Mouse (Mus musculus) heart, postnatal 36 days (tissue): ENCODE results near the gene Gbp9. TPM values are rescaled to one million over a fixed set of nuclear protein-coding genes. Genes with fewer than 3 reads are reported as not detected.
"Not testable (repeated sequence)": the region's sequence is repeated elsewhere in the genome, so short reads cannot be mapped to it uniquely, and the experiment has no call there.

Experiments used
- DNase-seq, 2 experiments: peaks; one replicate each; pipeline ENCODE4 v3.0.0; 2021 to 2022
- intact Hi-C: fragments of 180-260 bp; cut with DNase I; formaldehyde crosslinking; loops from one replicate; pipeline ENCODE4 v1.15.1; 2025
- total RNA-seq, 2 experiments: library from RNA; stranded (reverse); gene quantifications; 2 replicates each; pipeline ENCODE4 v1.2.3; 2021

Gbp9 gene
- total RNA-seq, 2 experiments from 2014 or later = 9.9 to 11.0 TPM

GRCm38 (mm10) chr5:105063321-105063720 is 76.0 kb downstream of the Gbp9 start:
- DNase-seq = no peak

GRCm38 (mm10) chr5:105062403-105062802 is 76.9 kb downstream of the Gbp9 start:
- intact Hi-C loops, DNase-seq: not testable (repeated sequence)

More at GRCm38 (mm10) chr5:105063321-105063720, 76.0 kb downstream of the Gbp9 start:
- intact Hi-C loops = no loop called here

GRCm38 (mm10) chr5:105060224-105060623 is 79.1 kb downstream of the Gbp9 start:
- intact Hi-C loops = no loop called here
- no peak for DNase-seq

DNA sequence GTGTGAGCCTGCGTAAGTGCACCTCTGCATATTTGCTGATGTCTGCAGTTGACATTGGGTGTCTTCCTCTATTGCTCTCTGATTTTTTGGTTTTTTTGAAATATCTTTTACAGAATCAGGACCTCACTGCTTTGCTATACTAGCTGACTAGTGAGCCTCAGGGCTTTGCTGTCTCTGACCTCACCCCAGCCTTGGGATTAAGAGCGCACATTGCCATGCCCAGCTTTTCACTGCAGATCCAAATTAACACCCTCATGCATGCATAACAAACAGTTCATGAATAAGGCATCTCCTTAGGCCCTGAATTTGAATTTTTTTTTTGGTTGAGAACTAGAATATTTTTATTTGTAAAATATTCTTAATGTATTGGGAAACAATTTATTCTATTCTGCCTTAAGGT is 84.1 kb downstream of the Gbp9 start:
- DNase-seq = no peak
- intact Hi-C loops = no loop called here

DNA sequence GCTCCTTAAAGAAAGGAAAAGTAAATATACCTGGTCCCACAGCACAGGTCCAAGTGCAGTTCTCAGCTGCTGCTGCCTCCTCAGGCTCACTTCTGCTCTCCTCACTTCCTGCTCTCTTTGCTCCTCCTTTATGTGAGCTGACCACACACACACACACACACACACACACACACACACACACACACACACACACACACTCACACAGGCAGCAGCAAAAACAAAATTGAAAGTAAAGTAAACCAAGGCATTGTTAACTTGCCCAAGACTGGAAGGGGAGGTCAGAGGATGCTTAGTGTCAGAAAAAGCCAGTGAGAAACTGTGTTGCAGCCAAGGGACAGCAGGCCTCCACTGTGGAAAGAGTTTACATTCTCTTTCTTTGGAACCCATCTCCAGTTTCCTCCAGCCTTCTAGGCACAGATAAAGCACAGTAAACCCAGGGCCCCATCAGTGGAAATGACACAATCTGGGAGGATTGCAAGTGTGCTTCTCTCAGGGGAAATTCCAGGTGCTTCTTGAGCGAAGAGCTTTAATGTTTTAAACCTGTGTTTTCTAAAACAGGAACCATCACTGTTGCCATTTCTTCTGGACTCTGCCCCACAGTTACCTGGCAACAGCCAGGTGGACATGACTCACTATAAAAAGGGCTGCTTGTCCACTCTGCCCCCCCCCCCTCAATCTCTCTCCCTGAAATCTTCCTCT is 85.7 kb downstream of the Gbp9 start:
- intact Hi-C loops, DNase-seq: not testable (repeated sequence)

GRCm38 (mm10) chr5:105032362-105032761 is 107.0 kb downstream of the Gbp9 start:
- intact Hi-C loops = no loop called here
- DNase-seq = no peak

Other genes with a start within 250 kb of the Gbp9 start
- under 1 TPM; 0.08 to 0.30 TPM for gene Abcg3, start 156.8 kb downstream of the Gbp9 start, total RNA-seq
- under 1 TPM; 0.11 to 0.19 TPM for gene Gbp8, start within 50 bp of the Gbp9 start, total RNA-seq
- 10 to 100 TPM in 1 of 2 experiments, 1 to 10 TPM in 1; 9.0 to 10.6 TPM for gene Gbp4, start within 50 bp of the Gbp9 start, total RNA-seq
- under 1 TPM; 0.27 to 0.97 TPM for gene Gbp10, start 100.0 kb upstream of the Gbp9 start, total RNA-seq
- gene Gm43302, start 154.2 kb upstream of the Gbp9 start, total RNA-seq = under 1 TPM in 1 of 2 experiments, not detected in 1; 0.49 TPM
- 1 to 10 TPM; 7.9 to 8.8 TPM for gene Gbp6, start 154.2 kb upstream of the Gbp9 start, total RNA-seq